Mouse (Mus musculus) cerebellum, adult 9-10 months (tissue): ENCODE measurements around the gene Swsap1.
A peak's percentile ranks its signal among the peaks of the same experiment; 100 is the strongest.

ENCODE experiments used
- DNase-seq: peaks from one replicate; pipeline ENCODE4 v3.0.0; 2022

Gene Swsap1

DNA sequence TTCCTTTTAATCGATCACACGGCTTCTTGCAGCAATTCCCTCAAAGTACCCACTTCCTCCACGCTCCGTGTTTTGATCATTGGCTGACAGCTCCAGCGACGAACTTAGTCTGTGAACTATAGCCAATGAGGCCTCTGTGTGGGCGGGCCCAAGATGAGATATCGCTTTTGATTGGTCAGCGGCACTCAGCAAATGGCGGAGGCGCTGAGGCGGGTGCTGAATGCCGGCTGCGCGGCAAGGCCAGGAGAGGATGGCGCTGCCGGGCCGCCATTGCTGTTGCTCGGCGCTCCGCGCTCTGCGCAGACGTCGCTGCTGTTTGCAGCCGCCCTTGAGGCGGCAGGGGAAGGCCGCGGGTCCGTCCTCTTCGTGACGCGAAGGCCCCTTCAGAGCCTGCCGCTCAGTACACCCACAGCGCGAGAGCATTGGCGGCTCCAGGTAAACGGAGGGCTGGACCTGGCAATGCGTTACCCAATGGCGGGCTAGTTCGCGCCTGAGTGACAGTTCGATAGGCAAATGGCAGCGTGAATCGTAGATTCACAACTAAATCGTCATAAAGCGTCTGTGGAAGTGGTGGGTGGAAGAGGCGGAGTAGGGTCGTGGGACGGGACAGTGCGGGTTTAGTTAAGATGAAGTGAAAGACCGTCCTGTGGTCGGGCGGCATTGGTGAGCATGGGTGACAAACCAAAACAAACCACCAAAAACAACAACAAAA, at the start of gene Swsap1:
TSS of gene Swsap1 (plus strand) at position 186 of the 712 bp plus-strand sequence.
- peak; percentile 100 for DNase-seq

GRCm38 (mm10) chr9:21908216-21908615, 47.3 kb upstream of the Swsap1 start:
- no peak for DNase-seq

GRCm38 (mm10) chr9:21909474-21910223, 45.9 kb upstream of the Swsap1 start:
- DNase-seq: no peak

GRCm38 (mm10) chr9:21916851-21917492, 38.6 kb upstream of the Swsap1 start:
- no peak for DNase-seq

GRCm38 (mm10) chr9:21917493-21918034, 38.0 kb upstream of the Swsap1 start:
- no peak for DNase-seq

DNA sequence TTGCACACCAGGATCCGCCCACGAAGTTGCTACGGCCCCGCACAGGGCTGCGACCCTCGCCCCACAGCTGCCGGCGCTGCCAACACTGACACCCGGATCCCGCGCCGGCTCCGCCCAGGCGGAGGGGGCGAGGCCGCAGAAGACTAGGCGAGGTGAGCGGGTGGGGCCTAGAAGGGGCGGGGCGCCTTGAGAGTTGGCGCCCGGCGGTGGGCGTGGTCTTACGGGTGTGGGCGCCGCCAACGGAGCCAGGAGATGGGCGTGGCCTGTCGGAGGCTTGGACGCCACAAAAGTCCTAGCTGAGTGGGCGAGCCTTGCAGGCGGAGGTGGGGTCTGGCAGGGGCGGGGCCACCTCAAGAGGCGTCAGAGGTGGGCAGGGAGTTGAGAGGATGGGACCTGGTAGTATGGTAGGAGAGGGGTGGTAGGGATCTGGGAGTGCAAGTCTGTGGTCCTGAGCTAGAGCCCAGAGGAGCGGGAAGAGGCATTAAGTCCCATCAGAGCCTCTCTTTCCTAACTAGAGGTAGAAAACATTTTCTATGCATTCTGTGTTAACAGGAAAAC, 37.4 kb upstream of the Swsap1 start, which contains the start of gene Rab3d:
TSS of gene Rab3d (minus strand) at position 158 of the 558 bp plus-strand sequence.
- DNase-seq: peak; percentile 89

DNA sequence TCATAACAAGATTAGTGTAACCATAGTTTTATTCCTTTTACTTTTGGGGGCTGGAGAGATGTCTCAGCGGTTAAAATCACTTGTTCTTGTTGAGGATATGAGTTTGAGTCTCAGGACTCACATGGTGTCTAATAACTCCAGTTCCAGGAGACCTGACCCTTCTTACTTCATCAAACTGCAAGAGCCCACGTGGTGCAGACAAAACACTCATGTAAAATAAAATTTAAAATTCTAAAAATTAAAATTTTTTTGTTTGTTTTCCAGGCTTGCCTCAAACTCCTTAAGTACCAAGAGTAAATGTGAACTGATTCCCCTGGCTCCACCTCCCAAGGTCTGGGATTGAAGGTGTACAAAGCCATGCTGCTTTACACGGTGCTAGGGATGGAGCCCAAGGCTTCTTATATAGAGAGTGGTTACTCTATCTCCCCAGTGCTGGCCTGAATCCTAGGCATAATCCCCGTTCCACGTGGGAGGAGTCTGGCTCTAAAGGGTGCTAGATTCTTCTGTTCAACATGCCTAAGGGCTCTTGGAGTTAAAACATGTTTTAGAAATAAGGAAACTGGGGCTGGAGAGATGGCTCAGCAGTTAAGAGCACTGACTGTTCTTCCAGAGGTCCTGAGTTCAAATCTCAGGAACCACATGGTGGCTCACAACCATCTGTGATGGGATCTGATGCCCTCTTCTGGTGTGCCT, 36.7 kb upstream of the Swsap1 start:
- no peak for DNase-seq

- no peak for DNase-seq
These were observed 32.5 kb upstream of the Swsap1 start for GRCm38 (mm10) chr9:21923036-21923435.

DNA sequence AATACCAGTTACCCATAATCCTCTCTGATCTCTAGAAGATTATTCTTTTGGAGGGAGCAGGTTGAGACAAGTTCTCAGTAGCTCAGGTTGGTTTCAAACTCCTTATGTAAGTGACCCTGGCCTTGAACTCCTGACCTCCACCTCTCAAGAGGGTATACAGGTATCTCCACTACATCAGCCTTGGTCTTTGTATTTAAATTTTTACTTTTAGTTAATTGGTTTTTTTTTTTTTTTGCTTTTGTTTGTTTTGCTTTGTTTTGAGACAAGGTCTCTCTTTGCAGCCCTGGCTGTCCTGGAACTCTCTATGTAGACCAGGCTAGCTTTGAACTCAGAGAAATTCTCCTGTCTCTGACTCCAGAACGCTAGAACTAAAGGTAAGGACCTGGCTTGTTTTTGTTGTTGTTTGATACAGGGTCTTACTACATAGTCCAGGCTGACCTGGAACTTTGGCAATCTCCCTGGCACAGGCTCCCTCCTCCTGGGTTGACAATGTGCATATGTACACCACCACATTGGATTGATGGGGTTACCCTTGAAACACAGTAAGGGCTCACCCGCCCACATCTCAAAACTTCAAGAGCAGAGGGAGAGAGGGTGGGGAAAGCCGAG, 32.0 kb upstream of the Swsap1 start:
- DNase-seq: no peak

GRCm38 (mm10) chr9:21924099-21924493, 31.5 kb upstream of the Swsap1 start:
- no peak for DNase-seq

DNA sequence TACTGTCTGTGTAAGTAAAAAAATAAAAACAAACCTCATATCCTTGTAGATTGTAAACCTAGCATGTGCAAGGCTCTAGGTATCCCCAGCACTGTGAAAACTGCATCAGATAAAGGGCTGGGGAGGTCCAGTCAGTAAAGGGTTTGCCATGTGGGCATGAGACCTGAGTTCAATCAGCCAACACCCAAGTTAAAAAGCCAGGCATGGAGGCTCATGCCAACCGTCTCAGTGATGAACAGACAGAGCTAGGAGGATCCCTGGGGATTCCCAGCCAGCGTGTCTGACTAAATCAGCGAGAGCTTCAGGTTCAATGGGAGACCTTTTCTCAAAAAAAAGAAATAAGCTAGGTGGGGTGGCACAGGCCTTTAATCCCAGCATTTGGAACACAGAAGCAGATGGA, 30.5 kb upstream of the Swsap1 start:
- DNase-seq: no peak

- DNase-seq: no peak
These were observed 30.0 kb upstream of the Swsap1 start for GRCm38 (mm10) chr9:21925506-21925905.

DNA sequence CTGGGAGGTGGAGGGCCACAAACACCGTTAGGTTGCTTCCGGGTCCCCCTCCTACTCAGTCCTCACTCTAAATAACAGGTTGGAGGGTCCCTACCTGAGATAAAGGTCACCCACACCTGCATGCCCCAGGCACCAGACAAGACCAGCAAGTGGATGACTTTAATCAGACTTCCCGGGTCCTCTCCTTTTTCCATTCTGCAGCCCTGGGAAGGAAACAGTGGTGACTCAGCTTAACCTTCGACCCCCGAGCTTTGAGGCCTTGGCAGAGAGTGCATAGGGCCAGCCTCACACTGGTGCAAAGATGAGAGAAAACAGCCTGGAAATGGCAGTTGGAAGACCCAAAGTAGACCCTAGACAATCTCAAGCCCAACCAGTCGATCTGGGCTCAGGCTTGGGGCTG, 29.4 kb upstream of the Swsap1 start:
- no peak for DNase-seq

DNA sequence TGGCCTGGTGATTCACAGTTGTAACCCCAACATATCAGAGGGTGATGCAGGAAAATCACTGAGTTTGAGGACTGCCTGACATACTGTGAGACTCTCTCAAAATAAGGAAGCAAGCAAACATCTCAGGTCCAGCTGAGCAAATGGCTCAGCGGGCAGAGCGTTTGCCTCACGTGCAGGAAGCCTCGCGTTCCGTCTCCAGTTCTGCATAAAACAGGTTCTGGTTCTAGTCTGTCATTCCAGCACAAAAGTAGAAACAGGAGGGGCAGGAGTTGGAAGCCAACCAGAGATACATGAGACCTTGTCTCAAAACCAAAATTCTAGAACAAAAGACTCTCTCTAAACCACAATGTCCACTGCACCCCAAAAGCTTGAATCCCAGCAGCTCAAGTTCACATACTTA, 28.8 kb upstream of the Swsap1 start:
- DNase-seq: no peak

DNA sequence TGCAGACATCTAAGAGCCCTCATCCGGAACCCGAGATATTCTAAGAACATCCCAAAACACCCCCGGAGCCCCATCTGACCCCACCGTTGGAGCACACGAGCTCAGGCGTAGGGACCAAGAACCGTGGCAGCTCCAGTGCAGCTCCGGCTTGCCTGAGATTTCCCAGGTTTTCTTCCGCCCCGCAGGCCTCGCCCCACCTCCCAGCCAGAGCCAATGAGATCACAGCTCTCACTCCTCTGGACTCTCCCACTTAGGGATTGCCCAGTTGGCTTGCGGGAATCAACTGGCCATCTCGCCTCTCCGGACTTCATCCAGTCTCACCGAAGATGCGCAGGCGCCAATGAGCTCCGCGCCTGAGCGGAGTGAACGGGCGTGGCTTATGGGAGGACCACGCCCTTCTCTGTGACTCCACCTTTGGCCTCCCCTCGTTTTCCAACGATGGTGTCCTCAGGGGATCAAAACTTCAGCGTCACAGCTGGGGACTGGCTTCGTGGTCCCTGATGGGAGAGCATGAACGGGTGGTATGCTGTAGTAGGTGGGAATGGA, 28.3 kb upstream of the Swsap1 start, which contains the start of the genes Ccdc159 and Tmem205:
TSS of gene Ccdc159 (plus strand) at position 264 of the 546 bp plus-strand sequence.
TSS of gene Tmem205 (minus strand) at position 349 of the 546 bp plus-strand sequence.
- DNase-seq: peak; percentile 96

DNA sequence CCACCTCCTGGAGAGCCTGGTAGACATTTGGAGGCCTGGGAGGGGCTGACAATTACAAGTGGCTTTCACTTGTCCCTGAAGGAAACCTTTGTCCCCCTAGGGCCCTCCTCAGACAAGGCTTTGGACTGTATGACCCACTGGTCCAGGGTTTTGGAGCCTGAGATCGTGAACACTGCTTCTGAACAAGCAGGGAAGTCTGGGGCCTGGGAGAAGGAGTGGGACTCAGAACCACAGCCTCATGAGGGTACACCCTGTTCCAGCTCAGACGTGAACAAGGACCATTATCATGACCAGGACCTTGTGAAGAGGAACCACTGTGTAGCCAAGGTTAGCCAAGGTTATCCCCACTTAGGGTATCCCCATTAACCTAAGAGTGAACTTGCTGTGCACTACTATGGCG, 26.3 kb upstream of the Swsap1 start:
- no peak for DNase-seq

DNA sequence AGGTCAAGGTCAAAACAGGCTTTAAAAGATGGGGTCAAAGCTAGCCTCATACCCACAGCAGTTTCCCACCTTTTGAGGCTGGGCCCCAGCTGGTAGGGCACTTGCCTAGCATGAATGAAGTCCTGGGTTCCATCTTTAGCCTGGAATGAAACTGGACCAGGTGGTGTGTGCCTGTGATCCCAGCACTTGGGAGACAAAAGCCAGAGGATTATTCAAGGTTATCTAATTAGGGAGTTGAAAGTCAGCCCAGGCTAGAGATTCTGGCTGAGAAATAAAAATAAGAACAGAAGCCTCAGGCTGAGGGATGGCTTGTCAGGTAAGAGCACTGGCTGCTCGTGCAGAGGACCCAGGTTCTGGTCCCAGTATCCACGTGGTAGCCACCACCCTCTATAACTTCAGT, 23.5 kb upstream of the Swsap1 start:
- DNase-seq: peak; percentile 66

DNA sequence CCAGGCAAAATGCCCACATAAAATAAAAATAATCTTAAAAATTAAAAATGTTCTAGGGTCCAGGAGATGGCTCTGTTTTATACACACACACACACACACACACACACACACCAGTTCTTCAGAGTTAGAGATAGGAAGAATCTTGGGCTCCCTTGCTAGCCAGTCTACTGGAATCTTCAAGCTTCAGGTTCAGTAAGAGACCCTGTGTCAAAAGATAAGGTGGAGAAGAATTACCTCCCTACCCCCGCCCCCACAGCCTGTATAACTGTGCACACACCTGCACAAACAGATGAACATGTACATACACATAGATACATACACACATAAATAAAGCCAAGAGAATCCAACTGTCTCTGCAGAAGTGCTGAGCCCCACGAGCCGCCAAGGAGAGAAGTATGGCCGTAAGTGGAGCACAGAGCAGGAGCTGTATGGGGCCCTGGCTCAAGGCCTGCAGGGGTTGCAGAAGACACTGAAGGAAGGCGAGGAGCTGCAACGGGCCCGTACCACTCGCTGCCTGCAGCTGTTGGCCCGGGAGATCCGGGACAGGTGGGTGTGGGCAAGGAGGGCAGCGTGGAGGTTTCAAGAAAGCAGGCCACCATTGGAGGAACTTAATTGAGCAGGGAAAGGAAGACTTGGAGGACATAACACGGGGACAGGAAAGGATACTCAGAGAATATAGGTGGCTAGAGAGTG, 23.0 kb upstream of the Swsap1 start:
- DNase-seq: no peak

DNA sequence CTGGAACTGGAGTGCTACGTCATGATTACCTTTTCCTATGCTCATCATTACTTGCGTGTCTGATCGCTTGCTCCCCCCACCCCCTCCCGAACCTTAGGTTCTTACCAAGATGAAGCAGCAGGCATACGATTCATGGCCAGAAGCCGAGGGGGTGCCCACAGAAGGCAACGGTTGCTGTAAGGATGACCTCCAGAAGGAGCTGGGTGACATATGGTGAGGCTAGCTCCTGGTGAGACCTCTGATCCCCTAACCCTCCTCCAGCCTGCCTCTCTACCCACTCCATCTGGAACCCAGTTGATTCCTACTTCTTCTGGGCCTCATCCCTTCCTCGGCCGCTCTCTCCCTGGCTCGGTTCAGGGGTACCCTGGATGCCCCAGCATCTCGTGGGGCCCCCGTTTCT, 21.5 kb upstream of the Swsap1 start:
- no peak for DNase-seq

DNA sequence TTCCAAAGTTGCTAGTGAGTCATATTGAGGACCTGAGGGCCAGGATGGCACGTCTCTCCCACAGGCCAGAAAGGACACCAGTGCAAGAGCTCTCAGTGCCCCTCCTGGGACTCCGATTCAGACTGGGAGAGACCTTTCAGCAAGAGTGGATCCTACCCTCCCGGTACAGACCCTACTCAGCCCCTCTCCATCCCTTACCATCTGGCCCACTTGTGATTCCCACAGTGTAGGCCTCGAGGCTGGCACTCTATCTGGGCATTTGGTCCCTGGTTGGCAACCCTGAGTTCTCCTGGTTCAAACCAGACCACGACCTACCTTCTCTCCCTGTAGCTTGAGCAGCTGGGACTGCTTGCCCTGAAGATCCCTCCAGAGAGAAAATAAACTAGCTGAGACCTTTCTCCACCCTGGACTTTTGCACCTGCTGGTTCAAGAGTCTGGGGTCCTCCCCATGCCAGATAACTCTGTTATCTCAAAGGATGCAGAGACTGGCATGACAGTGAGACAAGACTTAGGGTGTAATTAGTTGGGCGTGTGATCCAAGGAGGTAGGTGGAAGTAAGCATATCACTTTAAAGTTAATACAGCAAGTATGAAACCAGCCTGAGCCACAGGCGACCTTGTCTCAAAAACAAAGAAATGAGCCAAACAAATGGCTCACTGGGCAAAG, 20.0 kb upstream of the Swsap1 start:
- DNase-seq: no peak
